Mouse (Mus musculus): ENCODE measurements around the gene Btbd1.

DNA sequence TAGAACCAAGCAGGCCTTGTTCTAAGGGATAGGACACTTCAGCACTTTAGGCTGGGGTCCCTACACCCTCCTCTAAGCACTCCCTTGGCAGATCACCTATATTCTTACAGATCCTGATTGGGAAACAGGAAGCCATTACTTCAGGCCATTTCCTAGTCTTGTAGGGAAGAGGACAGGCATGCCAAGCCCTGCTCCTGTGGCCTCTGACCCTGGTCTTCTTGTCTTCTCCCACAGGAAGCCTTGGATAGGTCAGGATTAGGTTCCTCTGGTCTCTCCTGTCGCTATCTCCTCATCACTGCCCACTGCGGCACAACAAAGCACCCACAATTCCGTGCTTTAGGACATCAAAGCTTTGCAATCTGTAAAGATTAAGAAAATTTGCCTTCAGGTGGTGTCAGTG, 22.5 kb upstream of the Btbd1 start:
- TF ChIP-seq CTCF (IDR thresholded peaks at IDR 0.05; ENCODE audit: low read depth, low read length) (no peak), GATA1 (IDR thresholded peaks at IDR 0.05; ENCODE audit: borderline replicate concordance, low read length) (no peak), TAL1 (conservative IDR thresholded peaks at IDR 0.05; ENCODE audit: low read depth, low read length) (no peak), POLR2AphosphoS5 (IDR thresholded peaks at IDR 0.05; ENCODE audit: insufficient replicate concordance, low read depth, low read length) (no peak)
